Mouse (Mus musculus): Measurements from ENCODE around the gene Pacsin2.

The Pacsin2 gene

DNA sequence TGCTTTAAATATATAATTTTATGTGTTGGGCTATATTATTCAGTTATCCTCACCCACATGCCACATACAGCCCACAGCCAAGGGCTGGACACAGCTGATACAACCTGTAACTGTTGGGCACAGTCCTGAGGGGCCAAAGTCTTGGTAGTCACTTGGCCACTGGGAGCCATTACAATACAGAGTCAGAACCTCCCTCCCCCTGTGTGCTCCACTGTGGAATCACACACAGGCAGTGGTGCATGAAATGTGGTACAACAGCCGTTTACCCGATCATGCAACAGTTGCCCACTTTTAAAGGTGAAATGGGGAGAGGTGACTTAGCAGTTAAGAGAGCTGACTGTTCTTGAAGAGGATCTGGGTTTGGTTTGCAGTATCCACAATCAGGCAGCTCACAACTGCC is 14.4 kb downstream of the Pacsin2 start:
- no peak for DNase-seq (ENCODE audit: low spot score)

DNA sequence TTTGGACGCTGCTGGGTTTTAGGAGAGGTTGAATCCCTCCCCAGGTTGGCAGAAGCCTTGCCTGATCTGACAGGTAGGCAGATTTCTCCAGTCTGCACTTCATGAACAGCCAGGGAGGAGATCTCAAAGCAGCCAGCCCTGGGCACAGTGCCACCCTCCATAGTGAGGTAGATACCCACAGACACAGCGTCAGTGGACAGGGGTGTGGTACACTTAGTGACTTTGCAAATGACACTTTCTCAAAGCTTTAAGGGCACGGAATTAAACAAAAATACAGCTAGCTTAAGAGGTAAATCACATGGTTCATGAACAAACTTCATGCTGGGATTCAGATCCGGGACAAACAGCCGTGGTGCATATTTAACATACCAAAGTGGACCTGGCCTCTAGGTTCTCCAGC is 15.8 kb downstream of the Pacsin2 start:
- DNase-seq (ENCODE audit: low spot score), result no peak

DNA sequence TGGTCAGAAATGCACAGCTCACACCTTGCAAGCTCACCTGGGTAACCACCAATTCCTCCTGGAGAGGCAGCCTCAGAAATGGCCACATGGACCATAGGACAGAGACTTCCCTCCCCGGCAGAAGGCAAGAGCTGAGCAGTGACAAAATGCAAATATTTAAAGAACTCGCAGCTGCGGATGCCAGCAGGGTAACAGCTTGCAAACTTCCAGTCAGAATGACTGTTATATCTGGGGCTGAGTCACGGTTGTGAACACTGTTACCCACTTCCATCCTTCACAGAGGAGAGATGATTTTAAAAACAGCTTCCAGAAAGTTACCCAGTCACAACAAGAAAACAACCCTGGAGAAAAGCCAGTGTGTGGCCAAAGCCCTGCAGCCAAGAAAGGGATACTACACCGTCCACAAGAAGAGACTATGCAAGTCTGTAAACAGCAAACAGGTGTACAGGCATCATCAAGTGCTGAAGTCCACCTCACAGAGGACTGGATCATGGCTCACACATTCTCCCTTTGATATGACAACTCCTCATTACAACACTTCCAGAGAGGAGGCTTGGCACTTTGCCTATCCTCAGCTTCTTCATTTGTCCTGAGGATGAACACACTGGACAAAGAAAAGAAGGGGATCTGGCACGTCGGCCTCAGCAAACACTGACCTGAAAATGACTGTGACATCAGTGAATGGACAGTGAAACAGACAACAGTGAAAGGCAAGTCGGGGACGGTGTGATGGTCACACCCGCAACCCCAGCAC is 16.4 kb downstream of the Pacsin2 start:
- DNase-seq (ENCODE audit: low spot score), result no peak

DNA sequence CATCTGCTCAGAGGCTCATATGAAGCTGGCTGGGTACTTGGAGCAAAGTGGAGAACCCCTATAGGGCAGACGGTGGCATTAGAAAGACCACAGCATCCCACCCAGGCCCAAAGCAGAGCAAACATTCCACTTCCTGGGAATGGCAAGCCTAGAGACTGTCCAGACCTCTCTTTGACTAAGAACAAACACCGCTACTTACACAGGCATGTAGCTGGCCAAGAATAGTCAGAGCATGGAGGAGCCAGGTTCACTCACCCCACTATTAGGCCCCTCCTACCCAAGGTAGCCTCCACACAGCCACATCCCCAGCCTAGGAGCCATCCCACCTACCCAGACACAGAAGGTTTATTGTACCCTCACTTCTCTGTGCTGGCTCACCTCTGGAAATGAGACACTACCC is 18.5 kb downstream of the Pacsin2 start:
- DNase-seq (ENCODE audit: low spot score), result no peak

DNA sequence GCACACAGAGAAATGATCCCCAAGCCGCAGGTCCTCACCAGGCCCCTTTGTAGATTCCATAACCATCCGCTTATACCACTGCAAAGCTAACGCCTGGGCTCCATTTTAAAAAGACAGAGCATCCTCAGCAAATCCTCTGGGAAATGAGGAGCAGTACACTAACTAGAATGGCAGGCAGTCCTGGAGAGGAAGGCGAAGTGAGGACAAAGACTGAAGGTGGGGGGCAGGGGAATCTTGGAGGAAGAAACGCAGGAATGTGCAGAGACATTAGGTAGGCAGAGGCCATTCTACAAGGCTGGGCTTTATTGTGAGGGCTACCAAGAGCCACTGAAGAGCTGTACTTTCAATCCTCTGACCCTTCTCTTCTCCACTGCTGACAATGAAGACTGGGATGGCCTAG is 19.0 kb downstream of the Pacsin2 start:
- no peak for DNase-seq (ENCODE audit: low spot score)

DNA sequence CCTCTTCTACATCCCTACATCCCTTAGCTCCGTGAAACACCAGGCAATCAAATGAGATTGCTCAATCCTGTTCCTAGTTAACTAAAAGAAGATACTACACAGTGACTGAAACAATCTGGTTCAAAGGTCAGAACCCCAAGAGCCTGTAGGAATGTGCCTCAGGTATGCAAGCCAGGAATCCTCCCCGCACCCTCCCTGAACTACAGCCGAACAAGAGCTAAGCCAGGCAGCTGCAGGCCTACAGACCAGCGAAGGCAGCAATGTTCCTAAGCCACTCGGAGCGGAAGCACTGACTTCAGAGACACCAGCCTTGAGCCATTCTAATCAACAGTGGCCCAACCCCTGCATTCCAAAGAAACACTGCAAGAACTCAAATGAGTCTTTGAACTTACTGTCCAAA is 20.0 kb downstream of the Pacsin2 start:
- DNase-seq (ENCODE audit: low spot score), result peak; percentile 61

DNA sequence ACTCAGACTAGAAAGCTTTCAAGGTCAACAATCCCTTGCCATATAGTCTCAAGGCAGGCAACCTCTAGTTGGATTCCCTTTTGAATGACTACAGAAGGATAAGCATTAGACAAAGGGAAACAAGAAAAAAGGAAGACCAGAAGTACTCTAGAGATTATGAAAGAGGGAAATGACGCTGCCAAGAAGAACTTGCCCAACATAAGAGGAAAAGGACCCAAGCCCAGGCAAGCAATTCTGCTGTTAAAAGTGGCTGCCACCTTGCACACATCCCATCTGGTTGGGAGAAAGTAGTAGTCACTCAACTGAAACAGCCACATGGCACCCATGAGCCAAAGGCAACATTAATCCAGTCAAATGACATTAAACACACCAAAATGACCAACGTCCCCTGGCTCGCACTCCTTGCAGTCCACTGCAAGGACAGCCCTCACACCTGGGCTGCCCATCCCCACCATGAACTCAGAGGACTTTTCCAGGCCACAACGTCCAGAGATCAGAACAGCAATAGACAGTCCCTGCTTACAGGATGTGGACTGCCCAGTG is 21.8 kb downstream of the Pacsin2 start:
- DNase-seq (ENCODE audit: low spot score), result no peak

DNA sequence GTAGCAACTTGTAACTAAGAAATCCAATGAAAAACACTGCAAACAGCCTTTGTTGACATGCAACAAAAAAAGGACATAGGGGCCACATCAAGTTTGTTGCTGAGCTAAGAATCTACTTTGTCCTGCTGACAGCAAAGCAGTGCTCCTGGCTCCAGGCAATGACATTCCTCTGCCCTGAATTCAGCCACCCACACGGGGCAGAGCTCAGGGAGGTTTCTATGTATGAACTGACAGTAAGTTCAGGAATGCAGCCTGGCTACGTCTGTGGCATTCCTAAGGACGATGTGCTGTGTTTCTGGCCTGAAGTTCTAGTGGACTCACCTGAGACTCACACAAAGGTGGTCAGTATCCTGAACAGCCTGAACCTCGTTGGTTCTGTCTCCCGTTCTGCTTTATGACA is 23.7 kb downstream of the Pacsin2 start:
- DNase-seq (ENCODE audit: low spot score), result no peak

DNA sequence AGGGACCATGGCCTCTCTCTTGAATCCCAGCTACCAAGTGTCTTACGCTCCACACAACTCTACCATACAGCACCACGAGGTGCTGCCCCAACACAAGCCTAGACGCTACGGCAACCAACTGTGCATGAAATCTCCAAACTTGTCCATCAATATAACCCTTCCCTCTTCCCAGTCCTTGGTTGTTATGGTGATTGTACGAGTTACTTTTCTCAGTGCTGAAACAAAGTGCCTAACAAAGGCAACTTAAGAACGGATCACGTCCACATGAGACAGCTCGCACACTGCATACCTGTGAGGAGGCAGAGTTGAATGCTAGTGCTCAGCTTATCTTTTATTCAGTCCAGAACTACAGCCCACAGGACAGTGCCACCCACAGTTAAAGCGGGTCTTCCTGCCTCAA is 27.9 kb downstream of the Pacsin2 start:
- DNase-seq (ENCODE audit: low spot score), result no peak

DNA sequence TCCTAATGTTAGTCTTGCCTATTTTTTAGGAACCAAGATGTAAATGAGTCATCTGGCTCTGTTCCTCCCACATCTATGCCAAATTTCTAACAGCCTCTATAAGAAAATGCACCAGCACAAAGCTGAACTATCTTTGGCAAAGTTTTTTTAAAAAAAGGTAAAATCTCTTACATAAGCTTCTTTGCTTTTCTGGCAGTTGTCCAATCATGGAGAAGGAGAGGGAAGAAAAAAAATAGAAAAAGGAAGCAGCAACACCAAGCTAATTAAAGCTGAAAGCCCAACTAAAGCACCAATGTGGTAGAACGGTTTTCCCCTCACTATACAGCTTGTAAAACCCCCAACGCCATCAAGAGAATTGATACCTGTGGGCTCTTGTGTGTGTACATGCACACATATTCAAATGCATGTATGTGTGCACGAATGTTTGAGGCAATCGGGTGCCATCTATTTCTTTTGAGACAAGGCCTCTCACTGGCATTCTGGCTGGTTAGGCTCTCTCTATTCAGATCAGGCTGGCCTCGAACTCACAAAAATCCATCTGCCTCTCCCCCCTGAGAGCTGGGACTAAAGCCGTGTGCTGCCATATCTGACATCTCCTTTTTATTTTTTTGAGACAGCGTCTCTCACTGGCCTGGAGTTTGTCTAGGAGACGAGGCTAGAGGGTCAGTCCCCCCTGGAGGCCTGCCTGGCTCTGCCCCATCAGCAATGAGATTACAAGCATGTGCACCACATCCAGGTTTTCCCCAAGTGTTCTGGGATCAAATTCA is 28.9 kb downstream of the Pacsin2 start:
- DNase-seq (ENCODE audit: low spot score), result no peak

DNA sequence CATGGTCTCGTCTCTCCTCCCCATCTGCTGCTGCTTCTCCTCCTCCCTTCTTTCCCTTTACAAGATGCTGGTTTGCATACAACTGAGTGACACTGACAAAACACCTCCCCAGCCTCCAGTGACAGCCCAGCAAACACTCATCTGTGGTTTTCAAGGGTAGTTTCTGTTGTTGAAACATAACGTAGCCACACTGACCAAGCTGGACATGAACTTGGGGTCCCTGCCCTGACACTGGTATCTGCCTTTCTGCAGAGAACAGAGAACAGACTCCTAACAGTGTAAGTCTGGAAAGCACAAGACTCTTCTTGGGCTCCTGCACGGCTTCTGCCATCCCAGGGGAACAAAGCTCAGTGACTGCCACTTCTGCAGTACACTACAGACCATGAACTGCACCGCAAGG is 29.7 kb downstream of the Pacsin2 start:
- DNase-seq (ENCODE audit: low spot score), result no peak

DNA sequence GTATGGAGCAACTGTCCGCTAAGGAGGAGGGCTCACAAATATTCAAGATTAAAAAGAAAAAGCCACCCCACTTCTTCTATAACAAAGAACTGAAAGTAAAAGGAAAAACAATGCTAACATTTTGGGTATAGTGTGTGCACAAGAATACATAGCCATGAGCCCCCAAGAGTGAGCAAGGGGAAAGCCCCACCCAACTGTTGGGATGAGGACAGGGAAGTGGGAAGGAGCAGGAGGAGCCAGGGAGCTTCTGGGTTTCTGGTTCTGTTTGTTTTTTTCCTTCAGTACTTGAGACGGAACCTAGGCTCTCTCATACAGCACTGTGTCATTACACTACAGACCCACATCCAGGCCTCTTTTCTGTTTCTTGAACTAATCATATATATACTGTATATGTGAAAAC is 31.1 kb downstream of the Pacsin2 start:
- no peak for DNase-seq (ENCODE audit: low spot score)

DNA sequence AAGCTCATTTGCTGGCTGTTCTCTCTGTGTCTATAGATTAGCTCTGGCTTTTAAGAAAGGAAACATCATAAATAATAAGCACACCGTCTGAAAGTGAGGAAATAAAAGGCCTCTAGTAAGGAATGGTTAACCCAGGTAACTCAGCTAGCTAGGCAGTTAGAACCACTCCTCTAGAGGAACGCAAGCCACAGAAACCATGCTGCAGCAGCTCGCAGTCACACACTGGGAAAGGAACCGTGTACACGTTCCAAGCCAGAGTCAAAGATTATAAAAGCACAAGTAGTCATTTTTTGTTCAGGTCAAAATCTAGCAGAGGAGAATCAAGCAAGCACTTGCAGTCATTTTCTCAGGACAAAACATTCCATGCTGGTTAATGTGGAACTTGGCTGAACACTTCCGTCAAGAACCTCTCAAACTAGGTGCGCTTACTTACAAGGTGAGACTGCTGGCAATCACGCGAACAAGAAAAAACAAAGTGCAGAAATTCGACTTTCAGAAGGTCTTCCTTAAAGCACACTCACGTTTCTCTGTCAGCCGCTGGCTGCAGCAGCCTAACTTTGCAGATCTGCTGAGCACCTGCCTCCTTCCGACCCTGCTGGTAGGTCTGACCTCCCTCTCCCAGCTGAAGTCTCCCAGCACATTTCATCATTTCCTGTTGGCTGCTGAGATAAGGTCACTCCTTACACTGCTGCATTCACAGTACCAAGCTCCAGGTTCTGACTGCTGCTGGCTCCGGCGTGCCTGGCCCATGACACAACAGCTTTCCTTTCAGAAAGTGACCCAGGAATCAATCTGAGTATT is 32.0 kb downstream of the Pacsin2 start:
- peak; percentile 47 for DNase-seq (ENCODE audit: low spot score)

DNA sequence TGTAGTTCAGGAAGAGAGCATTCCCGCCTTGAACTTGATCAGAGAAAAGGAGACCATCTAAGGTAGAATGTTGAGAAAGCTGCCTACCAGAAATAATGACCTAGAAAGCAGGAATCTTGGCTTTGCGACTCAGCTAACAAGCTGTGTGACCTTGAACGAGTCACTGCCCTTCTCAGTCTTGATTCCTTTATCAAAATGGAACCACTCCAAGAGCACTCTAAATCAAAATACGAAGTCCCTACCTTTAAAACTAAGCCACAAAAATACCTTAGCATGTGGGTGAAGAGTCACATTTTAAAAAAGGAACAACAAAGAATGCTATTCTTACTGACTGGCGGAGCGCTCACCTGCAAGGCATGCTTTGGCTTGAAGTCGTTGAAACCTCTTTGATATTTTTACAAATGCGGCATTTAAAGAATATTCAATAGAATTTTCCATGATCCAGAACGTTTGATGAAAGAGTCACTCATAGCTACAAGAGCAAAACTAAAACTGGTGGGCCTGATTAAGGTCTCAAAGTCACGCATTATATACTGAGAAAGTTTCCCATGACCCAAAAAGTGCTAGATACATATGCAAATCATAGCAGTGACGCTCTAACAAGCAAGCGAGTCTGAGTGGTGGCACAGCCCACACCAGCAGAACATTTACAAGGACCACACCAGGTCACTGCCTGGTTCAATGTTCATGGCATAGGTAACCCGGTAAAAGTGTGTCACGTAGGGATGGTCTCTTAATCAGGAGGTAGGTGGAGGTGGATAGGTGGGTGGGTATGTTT is 33.2 kb downstream of the Pacsin2 start:
- DNase-seq (ENCODE audit: low spot score), result no peak

DNA sequence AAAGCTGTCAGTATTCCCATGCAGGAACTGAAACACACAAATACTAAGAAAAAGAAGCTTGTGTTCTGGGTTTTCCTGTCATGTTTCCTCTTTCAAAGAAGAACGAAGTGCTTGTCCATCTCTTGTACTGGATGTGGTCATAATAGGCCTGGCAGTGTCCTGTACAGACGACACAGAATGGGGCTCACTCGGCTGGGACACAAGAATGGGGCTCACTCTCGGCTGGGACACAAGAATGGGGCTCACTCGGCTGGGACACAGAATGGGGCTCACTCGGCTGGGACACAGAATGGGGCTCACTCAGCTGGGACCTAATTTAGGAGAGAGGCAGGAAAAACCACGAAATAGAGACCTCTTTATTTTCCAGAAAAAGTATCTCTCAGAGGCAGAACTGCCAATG is 34.0 kb downstream of the Pacsin2 start:
- no peak for DNase-seq (ENCODE audit: low spot score)

DNA sequence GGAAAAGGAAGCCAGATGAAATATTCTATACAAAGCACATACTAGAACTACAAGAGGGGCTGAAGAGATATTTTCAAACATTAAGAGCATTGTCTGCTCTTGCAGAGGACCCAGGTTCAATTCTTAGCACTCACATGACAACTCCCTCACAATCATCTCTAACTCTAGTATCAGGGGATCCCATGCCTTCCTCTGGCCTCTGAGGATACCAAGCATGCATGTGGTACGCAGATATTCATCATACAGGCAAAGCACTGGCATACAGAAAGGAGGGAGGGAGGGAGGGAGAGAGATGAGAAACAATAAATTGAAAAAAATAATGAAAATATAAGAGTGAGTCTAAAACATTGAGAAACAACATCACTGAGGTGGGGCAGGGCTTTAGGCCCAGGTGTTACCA is 35.8 kb downstream of the Pacsin2 start:
- DNase-seq (ENCODE audit: low spot score), result no peak

DNA sequence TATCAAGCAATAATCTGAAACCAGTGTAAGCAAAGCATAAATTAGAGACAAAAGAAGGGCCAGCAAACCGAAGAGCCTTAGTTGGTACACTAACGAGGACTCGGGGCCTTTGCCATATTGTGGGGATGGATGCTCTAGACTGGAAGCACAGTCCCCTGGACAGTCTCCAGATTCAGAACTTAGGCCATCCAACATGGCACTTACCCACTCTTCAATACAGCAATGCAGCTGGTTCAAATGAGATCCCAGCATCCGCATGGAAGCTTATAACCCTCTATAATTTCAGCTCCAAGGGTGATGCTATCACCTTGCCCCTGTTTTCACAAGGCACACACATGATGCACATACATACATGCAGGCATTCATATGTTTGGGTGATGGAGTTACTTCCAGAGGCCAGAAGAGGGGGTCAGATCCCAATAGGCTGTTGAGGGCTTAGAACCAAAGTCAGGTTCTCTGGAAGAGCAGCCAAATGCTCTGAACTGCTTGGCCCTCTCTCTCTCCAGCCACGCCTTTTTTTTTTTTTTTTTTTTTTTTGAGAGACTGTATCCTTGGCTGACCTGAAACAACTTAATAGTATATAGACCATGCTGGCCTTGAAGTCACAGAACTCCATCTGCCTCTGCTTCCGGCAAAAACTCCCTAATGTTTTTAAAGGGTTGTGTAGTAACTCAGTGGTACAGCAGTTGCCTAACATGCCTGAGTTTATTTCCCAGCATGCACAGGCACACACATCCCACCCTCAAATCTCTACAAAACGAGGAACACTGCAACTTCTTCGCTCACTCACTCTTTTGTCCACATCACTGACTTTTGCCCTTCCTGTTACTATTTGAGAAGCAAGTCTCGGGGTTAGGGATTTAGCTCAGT is 36.9 kb downstream of the Pacsin2 start:
- no peak for DNase-seq (ENCODE audit: low spot score)

DNA sequence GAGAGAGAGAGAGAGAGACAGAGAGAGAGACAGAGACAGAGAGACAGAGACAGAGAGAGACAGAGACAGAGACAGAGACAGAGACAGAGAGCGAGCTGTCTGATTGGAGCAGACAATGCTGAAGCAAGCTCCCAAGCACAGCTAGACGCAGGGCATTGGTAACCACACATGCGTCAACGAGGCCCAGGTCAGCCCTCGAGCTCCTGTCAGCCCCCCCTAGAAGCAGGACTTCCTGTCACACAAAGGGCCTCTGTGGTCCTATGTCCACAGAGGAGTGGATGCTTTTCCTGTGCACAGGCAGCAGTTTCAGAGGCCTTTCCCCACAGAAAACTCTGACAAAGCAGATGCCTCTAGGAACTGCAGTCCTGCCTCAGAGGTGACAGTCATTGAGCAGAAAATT is 38.6 kb downstream of the Pacsin2 start:
- peak; percentile 54 for DNase-seq (ENCODE audit: low spot score)

DNA sequence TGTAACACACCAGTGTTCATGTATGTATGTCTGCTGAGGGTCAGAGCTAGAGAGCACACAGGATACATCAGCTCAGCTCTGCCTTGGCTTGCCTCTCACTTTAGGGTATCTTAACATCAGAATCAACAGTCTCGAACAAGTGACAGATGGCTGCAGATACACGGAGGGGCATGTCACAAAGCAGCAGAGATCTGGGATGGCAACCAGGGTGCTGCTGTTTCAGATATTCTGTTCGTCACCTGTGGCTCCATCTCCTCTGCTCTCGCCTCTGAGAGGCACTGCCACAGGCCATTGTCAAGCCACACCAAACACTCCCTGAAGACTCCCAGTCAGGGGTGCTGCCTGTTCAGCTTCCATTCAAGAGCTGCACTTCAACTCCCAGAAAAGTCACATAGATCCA is 39.1 kb downstream of the Pacsin2 start:
- no peak for DNase-seq (ENCODE audit: low spot score)

DNA sequence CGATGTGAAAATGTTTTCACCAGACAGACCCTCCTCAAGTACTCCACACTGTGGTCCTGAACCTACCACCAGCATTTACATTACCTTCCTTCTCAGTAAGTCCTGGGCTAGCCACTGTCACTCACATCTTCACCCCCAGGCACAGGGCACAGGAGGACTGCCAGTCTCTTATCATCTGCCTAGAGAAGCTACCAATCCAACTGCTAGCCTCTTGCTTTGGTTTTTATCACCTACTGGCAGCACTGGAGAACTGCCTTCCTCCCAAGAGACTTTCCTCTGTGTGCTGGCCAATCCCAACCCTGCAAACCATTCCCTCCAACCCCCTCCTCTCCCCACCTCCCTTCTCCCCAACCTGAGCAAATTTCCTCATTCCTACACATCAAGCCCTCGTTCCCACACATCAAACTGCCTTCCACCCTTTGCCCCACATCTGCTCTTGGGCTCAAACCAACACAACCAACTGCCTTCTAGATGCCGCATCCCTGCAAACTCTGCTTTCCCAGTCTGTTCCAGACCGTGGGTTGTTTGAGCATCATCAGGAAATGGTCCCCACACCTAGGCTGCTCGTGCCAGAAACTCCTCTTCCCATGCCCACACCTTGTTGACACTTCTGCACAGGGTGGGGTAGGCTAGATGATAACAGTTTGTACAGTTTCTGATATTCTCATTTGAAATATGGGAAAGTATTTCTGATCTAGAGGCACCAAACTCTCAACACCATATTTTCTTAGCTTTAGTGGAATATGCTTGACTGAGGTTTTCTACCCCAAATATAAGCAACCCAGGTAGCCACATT is 40.6 kb downstream of the Pacsin2 start:
- DNase-seq (ENCODE audit: low spot score), result no peak
